Mouse (Mus musculus) right cerebral cortex, postnatal 36 days (tissue): ENCODE data around the gene Dusp14.

Source experiments
- DNase-seq, 2 experiments: peaks; one replicate each; pipeline ENCODE4 v3.0.0; 2022; ENCODE audit warnings: low spot score in 2 of 2, mixed read lengths in 1 of 2

The Dusp14 gene

DNA sequence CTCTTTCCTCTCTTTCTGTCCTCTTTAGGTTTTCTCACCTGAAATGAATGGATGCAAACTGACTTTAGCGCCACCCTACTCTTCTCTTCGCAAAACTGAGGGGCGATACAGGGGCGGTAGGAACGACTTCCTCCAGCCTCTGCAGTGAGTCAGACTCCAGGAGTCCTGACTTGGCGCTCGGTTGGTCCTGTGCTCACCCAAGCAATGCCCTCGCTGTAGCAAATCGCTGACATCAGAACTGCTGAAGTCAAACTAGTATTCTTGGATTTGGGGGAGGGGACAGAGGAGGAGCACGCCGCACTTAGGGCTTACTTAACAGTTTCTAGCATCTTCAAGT is at the start of gene Dusp14:
Dusp14 (minus strand) TSS at position 228 of the 337 bp plus-strand sequence.
- peak in 1 of 2 experiments; percentile 57 for DNase-seq

DNA sequence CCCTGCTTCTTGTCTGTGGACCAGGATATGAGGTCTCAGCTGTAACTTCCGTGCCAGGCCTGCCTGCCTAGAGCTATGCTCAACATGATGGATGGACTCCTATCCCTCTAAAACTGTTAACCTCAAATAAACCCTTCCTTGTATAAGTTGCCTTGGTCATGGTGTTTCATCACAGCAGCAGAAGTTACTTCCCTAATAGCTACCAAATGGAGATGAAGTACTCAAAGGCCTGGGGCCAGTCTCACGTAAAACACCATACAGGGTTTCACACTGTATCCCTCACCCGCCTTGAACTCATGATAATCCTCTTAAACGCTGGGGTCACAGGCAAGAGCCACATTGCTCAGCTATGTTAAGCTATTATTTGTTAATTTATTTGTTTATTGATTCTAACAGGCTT is 48.4 kb upstream of the Dusp14 start:
- DNase-seq, result no peak

DNA sequence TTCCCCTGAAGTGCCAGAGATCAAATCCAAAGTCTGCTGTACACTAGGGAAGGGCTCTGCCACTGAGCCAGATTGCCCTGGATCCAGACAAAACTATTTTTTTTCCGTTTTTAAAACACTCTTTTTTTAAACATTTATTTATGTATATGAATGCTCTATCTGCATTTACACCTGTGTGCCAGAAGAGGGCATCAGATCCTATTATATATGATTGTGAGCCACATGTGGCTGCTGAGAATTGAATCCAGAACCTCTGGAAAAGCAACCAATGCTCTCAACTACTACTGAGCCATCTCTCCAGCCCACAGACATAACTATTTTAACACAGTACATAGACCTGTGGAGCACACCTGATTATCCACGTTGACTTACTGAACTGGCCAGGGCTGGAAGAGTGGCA is 47.2 kb upstream of the Dusp14 start:
- DNase-seq, result no peak

DNA sequence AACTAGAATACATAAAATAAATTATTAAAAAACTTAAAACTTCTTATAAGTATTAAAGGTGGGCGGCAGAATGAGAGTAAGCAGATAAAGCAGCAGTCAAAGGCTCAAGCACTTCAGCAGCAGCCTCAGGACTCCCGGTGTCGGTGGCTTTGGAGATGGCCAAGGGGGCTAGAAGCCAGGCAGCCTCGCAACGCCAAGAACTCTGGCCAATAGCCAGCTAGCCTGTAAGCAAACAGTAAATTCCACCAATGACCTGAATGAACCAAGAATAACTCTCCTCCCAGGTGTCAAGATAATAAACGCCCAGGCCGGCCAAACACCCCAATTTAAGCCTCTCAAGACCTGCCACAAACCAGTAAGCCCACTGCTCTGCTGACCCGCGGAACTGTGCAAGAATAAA is 46.6 kb upstream of the Dusp14 start:
- no peak for DNase-seq

DNA sequence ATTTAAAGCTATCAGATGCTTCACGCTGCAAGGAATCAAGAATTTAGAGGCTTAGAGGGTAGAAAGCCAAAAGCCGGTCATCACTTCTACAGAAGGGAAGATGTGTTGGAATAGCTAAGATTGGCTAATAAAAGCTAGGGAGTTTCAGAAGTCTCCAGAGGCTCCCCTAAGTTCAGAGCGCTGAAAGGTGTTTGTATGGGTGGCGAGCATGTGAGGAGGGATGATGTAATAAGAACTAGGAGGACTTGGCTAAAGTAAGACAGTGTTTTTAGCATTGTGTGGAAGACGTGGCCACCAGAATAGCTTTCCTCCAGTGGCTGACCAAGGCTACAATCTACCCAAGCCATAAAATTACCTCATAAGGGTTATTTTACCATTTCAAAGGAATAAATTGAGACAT is 44.6 kb upstream of the Dusp14 start:
- peak in 1 of 2 experiments; percentile 26 for DNase-seq

DNA sequence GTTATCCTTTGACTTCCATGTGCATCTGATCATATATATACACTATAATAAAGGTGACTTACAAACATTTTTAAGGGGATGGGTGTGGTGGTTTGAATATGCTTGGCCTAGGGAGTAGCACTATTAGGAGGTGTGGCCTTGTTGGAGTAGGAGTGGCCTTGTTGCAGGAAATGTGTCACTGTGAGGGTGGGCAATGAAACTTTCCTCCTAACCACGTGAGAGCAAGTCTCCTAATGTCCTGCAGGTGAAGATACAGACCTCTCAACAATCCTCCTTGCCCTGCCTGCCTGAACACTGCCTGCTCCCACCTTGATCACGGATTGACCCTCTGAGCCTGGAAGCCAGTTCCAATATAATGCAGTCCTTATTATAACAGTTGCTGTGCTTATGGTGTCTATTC is 38.1 kb upstream of the Dusp14 start:
- DNase-seq, result no peak

DNA sequence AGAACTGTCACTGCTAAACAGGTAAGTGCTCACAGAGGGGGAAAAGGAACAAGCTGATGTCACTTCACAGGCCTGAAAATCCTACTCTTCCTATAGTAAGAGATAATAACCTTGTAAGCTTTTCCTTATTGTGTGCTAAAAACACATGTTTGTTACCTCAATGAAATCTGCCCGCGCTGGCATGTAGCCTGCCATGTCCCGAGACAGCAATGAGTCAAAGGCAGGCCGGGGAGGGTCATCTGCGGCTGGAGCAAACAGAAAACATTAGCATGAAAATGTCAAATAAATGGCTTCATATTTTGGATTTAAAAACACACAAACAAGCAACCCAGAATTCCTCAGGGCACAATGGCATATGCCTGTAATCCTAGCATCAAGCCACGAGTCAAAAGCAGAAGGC is 35.0 kb upstream of the Dusp14 start:
- no peak for DNase-seq

DNA sequence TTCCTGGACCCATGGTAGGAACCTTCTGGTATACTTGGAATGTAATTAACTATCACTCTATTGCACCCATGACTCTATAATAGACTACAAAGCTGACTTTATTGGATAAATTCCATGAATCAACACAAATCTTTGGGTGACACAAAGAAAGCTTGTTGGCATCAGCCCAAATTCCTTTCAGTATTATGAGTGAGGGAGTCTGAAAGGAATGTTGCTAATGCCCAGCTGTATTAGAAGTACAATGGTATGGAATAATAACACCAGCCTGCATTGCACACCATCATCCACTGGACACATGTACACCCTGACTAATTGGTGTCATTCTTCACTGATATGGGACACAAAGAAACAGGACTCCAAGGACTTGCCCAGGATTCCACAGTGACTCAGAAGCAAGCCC is 32.1 kb upstream of the Dusp14 start:
- no peak for DNase-seq

DNA sequence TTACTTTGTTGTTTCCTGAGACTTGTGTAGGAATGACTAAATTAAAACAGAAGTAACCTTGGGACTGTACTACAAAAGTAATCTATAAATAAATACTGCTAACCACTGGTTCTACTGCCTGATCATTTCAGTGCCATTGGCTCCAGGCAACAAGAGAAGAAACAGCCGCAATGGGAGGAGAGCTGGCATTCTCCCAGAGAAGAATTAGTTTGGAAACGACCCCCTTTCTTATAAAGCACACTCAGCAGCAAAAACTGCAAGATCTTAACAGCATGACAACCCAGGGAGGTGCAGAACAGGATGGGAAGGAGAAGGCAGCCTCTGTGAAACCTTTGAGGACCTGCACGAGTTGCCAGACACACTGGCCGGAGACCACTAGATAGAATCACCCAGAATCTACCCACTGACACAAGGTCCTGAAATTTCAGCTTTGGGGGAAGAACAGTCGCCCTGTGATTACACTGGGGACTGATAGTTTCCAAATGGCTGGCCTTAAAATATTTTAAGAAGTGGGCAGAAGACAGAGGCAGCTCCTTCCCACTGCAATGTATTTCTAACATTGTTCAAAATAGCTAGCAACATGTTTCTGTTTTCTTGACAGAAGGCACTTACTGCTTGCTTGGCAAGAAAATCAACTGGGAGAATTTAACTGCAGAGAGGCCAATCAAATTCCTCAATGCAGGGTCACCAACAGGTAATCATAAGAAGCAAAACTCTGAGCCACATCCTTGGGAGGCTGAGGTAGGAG is 28.4 kb upstream of the Dusp14 start:
- DNase-seq, result peak in 1 of 2 experiments; percentile 20

DNA sequence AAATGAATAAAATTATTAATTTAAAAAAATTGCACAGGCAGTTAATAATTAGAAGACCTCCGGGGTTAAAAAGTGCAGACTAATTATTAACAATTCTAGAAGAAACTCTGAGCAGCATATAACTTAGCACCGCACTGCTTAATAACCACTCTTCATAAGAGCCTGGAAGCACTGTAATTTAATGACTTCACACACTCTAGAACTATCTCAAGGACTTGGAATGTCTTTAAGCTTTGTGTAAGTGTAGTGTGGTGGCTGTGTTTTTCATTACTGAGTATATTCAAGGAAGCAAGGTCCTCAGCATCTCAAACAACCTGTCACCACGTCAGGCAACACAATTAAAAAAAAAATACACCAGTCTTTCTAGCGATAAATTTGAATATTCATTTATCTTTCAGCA is 26.0 kb upstream of the Dusp14 start:
- no peak for DNase-seq

DNA sequence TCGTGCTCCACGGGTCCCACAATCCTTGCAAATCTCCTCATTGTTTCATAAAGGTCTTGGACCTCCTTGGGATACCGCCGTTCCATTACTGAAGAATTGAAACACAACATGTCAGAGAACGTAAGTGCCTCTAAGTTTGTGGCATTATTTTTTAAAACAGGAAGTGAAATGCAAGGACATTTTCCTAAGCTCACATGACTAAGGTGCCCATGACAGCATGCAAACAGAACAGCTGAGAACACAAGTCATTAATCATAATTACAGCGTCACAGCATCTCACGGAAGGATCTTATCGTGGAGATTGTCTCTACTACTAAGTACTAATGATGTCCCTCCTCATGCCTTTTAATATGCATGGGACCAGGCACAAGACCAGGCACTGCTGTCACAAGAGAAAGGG is 21.5 kb upstream of the Dusp14 start:
- no peak for DNase-seq

DNA sequence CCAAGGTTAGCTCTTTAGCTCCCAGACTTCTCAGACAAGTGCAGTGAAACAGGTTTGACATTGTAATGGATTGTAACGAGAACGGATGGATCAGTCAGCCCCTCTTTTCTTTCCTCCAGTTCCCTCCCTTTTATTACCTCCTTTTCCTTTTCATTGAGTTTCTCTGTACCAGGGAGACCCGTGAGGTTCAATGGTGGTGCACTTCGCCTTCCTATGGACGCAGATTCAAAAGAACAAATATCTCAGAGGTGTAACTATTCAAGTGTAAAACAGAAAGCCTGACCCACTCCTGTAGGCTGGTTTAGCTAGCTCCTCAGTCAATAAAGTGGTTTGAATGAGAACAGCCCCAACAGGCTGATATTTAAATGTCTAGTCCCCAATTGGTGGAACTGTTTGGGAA is 12.8 kb upstream of the Dusp14 start:
- no peak for DNase-seq

DNA sequence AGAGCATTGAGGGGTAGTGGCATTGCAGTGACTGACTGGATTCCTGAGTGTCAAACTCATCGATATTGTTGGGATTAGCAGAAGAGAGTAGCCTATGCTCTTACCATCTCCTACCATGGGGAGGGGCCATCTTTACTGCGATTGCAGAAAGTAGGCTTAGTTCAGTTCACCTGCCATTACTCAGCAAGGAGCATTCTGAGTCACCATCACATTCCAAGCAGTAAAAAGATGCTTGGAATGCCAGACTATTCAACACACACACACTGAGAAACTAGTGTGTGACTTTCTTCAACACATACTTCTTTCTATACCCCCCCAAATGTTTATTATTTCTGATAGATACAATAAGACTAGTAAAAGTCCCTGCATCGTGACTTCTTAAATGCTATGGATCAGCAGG is 11.3 kb upstream of the Dusp14 start:
- no peak for DNase-seq

DNA sequence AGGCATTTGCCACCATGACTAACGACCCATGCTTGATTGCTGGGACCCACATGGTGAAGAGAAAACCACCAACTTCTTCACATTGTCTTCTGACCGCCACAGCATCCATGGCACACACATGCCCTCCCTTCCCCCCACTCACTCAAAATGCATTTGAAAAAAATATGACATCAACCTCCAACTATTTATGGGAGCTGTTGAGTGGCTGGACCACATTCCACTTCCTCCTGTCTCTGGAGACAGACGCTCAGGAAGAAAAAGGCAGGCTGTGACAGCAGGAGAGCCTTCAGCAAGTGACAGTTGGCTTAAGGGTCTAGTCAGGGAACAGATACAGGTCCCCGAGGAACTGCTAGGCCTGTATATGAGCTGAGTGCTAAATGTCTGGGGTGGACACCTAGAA is 10.8 kb upstream of the Dusp14 start:
- DNase-seq, result no peak

DNA sequence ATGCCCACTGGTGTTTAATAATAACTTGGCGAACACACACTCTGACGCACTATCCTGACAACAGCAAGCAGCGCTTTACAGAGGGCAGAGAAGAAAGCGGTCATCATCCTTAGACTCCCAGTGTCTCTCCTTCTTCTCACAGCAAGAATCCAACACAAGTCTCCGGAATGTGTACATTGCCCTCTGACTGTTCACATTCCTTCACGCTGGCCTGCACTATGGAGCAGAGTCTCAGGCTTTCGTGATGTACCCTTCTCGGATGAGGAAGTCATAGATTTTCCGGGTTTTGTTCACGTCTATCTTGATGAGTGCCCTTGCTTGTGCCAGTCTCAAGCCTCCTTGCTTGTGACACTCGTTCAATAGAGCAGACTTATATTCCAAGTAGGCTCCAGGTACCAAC is 10.3 kb upstream of the Dusp14 start:
- no peak for DNase-seq

DNA sequence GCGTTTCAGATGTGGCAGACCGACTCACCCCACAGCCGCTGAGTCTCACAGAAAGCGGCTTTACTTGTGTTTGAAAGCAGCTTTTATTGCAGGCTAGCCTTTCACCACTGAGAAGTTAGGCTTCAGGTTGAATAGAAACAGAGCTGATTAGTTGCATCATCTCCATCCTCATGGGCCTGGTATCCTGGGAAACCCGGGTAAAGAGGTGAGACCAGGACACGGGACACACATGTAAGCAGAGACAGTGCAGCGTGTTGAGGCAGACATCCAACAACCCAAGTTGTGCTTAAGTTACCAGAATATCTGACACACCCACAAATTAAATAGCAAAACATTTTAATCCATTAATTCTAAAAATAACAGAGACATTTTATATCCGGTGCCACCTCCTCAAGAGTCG is 9.5 kb upstream of the Dusp14 start:
- DNase-seq, result no peak

DNA sequence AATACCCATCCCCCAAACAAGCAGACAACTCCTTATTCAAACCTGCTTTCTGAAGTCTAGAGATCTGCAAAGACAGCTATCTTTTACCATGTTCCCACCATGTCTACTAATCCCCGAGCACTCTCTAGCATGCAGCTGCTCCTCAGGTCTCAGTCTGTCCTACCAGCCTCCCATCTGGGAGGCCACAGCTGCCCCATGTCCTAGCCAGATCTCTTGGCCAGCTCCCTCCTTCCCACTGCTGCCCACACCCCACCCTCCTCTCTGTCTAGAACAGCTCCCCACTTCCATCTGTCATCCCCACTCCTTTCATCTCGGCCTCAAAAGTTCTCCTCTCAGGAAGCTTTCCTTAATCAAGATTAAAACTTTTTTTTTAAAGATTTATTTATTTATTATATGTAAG is 7.9 kb upstream of the Dusp14 start:
- DNase-seq, result no peak

DNA sequence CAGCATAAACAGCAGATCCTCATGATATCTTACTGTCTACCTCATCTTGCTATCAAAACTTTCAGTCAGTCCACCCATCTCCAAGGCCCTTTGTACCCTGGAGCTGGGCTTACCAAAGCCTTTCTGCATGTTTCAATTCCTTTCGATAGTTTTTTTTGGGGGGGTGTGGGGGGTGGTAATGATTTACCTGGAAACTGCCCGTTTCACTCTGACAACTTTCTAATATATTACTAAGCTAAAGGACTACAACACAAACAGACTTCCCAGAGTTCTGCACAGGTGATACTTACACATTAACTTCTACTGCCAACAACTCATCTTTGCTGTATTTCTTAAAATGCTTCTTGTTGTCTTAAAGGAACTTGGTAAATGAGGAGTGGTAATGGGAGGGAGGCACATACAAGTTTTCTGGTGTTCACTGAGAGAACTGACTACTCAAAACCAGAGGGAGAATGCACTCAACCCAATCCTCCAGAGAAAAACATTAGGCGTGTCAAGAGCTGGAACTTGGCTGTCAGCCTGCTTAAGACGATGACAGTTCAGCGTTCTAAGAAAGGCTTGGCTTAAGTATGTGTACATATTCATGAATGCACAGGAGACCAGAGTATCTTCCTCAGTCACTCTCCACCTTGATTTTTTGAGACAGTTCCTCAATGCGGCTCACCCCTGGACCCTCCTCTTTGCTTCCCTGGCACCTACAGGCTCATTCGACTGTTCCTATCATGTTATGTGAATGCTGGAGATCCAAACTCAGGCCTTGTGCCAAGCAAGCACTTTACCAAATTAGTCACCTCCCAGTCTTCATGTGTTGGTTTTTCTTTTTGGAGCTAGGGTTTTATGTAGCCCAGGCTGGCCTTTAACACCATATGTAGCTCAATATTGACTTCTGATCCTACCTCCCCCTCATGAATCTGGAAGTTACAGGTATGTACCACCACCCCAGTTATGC is 5.0 kb upstream of the Dusp14 start:
- peak in 1 of 2 experiments; percentile 44 for DNase-seq

DNA sequence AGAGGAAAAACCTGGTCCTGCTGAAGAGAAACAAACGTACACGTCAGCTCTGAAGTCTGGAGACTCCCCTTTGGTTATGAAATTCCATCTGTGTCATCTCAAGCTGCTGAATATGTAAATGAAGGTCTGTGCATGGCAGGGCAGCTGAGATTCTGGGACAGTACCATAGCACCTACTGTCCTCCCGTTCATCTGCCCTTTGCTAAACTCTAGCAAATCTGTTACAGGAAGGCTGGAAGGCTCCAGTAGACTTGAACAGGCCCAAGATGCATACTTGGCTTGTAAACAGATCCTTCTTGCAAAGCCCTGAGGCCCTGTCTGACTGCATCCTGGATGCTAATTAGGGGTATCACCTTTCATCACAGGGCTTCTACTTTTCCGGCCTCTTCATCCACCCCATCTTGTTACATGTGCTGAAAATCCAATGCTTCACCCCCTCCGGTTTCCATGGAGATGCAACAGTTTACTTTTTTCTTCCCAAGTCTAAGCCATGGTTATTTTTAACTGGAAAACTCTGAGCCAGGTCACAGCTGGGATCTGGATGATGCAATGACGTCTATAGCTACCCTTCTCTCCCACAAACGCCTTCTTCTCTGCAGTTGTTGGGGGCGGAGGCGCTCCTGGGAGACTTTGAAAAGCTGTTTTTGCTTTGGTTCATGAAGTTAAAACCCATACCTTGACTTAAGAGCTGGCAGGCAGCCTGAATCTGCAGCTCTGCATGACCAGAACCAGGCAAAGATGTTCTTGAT is 4.0 kb upstream of the Dusp14 start:
- DNase-seq, result peak; percentile 57 to 74

DNA sequence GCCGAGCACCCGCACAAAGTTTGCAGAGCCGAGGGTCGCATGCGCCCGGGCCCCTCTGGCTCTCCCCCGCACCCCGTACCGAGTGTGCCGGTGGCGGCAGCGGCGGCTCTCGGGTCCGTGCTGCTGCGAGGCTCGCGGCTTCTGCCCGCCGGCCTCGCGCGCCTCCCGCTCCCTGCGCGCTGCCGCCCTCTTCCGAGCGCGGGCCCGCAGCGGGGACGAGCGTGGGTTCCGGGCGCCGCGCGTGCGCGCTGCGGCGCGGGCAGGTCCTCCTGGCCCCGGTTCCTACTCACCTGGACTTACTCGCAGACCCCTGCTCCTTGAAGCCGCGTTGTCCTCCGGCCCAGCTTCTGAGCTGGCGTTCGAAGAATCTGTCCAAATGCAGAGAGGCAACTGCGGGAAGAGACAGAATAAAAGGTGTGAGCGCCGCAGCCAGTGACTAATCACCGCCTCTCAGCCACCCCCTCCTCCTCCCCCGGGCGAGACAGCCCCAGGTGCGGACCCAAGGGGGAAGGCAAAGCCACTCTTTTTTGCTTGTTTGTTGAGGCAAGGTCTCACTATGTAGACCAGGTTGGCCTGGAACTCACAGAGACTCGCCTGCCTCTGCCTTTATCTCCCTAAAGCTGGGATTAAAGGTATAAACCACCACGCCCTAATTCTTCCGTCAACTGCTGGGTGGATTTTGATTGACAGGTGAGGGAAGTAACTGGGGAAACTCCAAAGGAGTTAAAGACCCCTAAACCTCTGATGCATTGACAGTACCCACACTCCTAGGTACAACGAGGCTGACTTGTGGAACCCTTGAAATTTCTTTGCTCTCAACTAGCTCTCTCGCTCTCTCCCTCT is 649 bp downstream of the Dusp14 start:
- no peak for DNase-seq

DNA sequence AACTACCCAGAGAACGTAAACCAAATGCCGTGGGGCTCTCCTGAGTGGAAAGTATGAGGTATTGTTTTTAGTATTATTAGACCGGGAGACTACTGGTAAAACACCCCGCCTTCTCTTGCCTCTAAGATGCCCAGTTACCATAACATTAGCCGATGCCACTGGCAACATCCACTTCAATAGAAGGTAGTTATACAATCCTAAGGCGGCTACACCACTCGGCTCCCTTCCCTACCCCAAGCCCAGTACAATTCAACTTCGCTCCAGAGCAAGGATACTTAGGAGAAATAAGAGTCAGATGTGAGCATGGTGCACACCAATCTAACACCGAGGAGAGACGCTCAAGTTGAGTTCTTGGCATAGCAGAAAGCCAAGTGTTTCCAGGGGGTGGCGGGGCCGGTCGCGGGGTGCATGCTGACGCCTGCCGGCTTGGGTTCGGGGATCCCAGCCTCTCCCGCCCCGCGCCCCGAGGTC is 1.3 kb downstream of the Dusp14 start:
- no peak for DNase-seq
